Mouse (Mus musculus): ENCODE measurements around the gene Tk1. TPM values are rescaled to one million over a fixed set of nuclear protein-coding genes. Genes with fewer than 3 reads are reported as not detected.

Tk1 gene
- 1.0 and 1.9 TPM in 2 replicates for polyA plus RNA-seq (2012; rRNA removed)

- H3K4me1 ChIP-seq (ENCODE audit: control insufficient read depth, insufficient read depth, low read length) = no peaks in the 10 kb centered on the region
- no peak within 1 kb of the TSS for H3K27ac ChIP-seq (ENCODE audit: insufficient read depth, low read length)
- TF ChIP-seq CTCF (IDR thresholded peaks at IDR 0.05; ENCODE audit: extremely low read depth, insufficient read depth, low read length) (no peak), POLR2A (IDR thresholded peaks at IDR 0.05; ENCODE audit: extremely low read depth, insufficient read depth, low read length) (no peak)
- H3K4me3 ChIP-seq (ENCODE audit: insufficient read depth, low read length) = no peak within 1 kb of the TSS
Measured at GRCm38 (mm10) chr11:117825333-117826101, at the start of gene Tk1, which contains the start of gene Afmid. Gene Tk1, minus strand, starts transcription at chr11:117826092. Gene Afmid, plus strand, starts transcription at chr11:117825924.

GRCm38 (mm10) chr11:117875681-117876080 lies 49.8 kb upstream of the Tk1 start:
- no peak for TF ChIP-seq POLR2A (IDR thresholded peaks at IDR 0.05; ENCODE audit: extremely low read depth, insufficient read depth, low read length)
- TF ChIP-seq CTCF (IDR thresholded peaks at IDR 0.05; ENCODE audit: extremely low read depth, insufficient read depth, low read length) = no peak
- Histone ChIP-seq H3K4me3 (ENCODE audit: insufficient read depth, low read length) (no peak overlapping the region), H3K4me1 (ENCODE audit: control insufficient read depth, insufficient read depth, low read length) (peaks cover 2% of the 10 kb centered on the region), H3K27ac (ENCODE audit: insufficient read depth, low read length) (no peak overlapping the region)

- TF ChIP-seq CTCF (IDR thresholded peaks at IDR 0.05; ENCODE audit: extremely low read depth, insufficient read depth, low read length) (peak; percentile 33), POLR2A (IDR thresholded peaks at IDR 0.05; ENCODE audit: extremely low read depth, insufficient read depth, low read length) (no peak)
- H3K4me3 ChIP-seq (ENCODE audit: insufficient read depth, low read length) = no peak overlapping the region
- H3K4me1 ChIP-seq (ENCODE audit: control insufficient read depth, insufficient read depth, low read length) = peaks cover 2% of the 10 kb centered on the region
- no peak overlapping the region for H3K27ac ChIP-seq (ENCODE audit: insufficient read depth, low read length)
Measured at GRCm38 (mm10) chr11:117874419-117874818, 48.5 kb upstream of the Tk1 start.

- Histone ChIP-seq H3K27ac (ENCODE audit: insufficient read depth, low read length) (peak within 1 kb of the TSS; percentile 78), H3K4me1 (ENCODE audit: control insufficient read depth, insufficient read depth, low read length) (peaks cover 2% of the 10 kb centered on the region; the same call in 1 of the 2 replicates)
- peak; percentile 73 for TF ChIP-seq POLR2A (IDR thresholded peaks at IDR 0.05; ENCODE audit: extremely low read depth, insufficient read depth, low read length)
- TF ChIP-seq CTCF (IDR thresholded peaks at IDR 0.05; ENCODE audit: extremely low read depth, insufficient read depth, low read length) = no peak
Measured at GRCm38 (mm10) chr11:117872861-117873608, 47.1 kb upstream of the Tk1 start, which contains the start of gene Tha1. Gene Tha1, minus strand, starts transcription at chr11:117873481.

GRCm38 (mm10) chr11:117871911-117872584 lies 46.2 kb upstream of the Tk1 start:
- H3K4me1 ChIP-seq (ENCODE audit: control insufficient read depth, insufficient read depth, low read length) = peaks cover 2% of the 10 kb centered on the region; the same call in 1 of the 2 replicates
- no peak overlapping the region for H3K27ac ChIP-seq (ENCODE audit: insufficient read depth, low read length)
- TF ChIP-seq POLR2A (IDR thresholded peaks at IDR 0.05; ENCODE audit: extremely low read depth, insufficient read depth, low read length) (no peak), CTCF (IDR thresholded peaks at IDR 0.05; ENCODE audit: extremely low read depth, insufficient read depth, low read length) (no peak)
- H3K4me3 ChIP-seq (ENCODE audit: insufficient read depth, low read length) = no peak overlapping the region; the same call in 1 of the 2 replicates

More at GRCm38 (mm10) chr11:117872861-117873608, 47.1 kb upstream of the Tk1 start, which contains the start of gene Tha1:
- peak within 1 kb of the TSS; percentile 85 for H3K4me3 ChIP-seq (ENCODE audit: insufficient read depth, low read length)

- no peak for TF ChIP-seq CTCF (IDR thresholded peaks at IDR 0.05; ENCODE audit: extremely low read depth, insufficient read depth, low read length)
- TF ChIP-seq POLR2A (IDR thresholded peaks at IDR 0.05; ENCODE audit: extremely low read depth, insufficient read depth, low read length) = no peak
- no peak overlapping the region for H3K4me3 ChIP-seq (ENCODE audit: insufficient read depth, low read length)
- H3K27ac ChIP-seq (ENCODE audit: insufficient read depth, low read length) = no peak overlapping the region
- peaks cover 2% of the 10 kb centered on the region; the same call in 1 of the 2 replicates for H3K4me1 ChIP-seq (ENCODE audit: control insufficient read depth, insufficient read depth, low read length)
Measured at GRCm38 (mm10) chr11:117871376-117871775, 45.5 kb upstream of the Tk1 start.

GRCm38 (mm10) chr11:117870688-117871365 lies 44.9 kb upstream of the Tk1 start:
- Histone ChIP-seq H3K4me1 (ENCODE audit: control insufficient read depth, insufficient read depth, low read length) (peaks cover 2% of the 10 kb centered on the region; the same call in 1 of the 2 replicates), H3K4me3 (ENCODE audit: insufficient read depth, low read length) (no peak overlapping the region), H3K27ac (ENCODE audit: insufficient read depth, low read length) (no peak overlapping the region)
- TF ChIP-seq POLR2A (IDR thresholded peaks at IDR 0.05; ENCODE audit: extremely low read depth, insufficient read depth, low read length) (no peak), CTCF (IDR thresholded peaks at IDR 0.05; ENCODE audit: extremely low read depth, insufficient read depth, low read length) (peak; percentile 98)

- no peak overlapping the region for H3K27ac ChIP-seq (ENCODE audit: insufficient read depth, low read length)
Measured at GRCm38 (mm10) chr11:117865988-117866387, 40.1 kb upstream of the Tk1 start.

More at GRCm38 (mm10) chr11:117865988-117866387, 40.1 kb upstream of the Tk1 start:
- Histone ChIP-seq H3K4me3 (ENCODE audit: insufficient read depth, low read length) (no peak overlapping the region), H3K4me1 (ENCODE audit: control insufficient read depth, insufficient read depth, low read length) (no peaks in the 10 kb centered on the region)
- TF ChIP-seq POLR2A (IDR thresholded peaks at IDR 0.05; ENCODE audit: extremely low read depth, insufficient read depth, low read length) (no peak), CTCF (IDR thresholded peaks at IDR 0.05; ENCODE audit: extremely low read depth, insufficient read depth, low read length) (no peak)
